8 mouse cellular contexts compared by ENCODE assay signal in the genomic region with DNA sequence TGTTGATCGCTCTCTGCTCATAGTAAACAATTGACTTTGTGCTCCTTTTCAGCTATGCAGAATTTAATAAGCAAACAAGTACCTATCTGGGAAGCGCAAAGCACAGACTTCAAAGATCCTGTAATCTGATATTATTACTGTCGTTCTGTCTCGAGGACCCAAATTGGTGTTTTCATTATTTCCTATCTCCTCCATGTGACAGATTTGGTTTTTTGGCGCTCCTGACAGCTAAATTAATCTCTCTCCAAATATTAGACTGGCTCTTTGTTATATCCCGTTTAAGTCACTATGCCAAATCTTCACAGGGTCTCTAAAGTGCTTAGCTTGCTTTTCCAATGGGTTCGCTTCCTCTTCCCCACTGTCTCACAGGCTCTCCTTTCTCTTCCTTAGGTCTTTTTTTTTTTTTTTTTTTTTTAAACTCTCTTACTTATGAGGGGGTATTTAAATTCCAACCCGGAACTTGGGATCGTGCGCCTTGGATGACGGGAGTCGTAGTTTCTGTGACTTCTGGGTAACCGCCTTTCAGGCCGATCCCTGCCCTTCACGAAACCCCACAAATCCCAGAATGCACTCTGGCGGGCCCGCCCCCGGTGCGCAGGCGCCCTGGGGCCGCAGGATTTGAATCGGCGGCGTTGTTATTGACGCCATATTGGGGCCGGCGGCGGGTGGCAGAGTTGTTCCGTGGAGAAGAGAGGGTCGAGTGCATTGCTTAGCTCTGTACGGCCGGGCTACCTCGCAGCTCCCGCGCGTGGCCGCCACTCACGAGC. TPM values are rescaled to one million over a fixed set of nuclear protein-coding genes. Genes with fewer than 3 reads are reported as not detected.
A peak's percentile ranks its signal among the peaks of the same experiment; 100 is the strongest.
DNase-seq lines count a peak whose midpoint lies in the region; ATAC-seq and TF ChIP-seq lines count a peak whose summit lies in the region.

No protein-coding gene starts in this region.

- TF ChIP-seq CTCF in liver, embryonic 14.5 days (IDR thresholded peaks at IDR 0.05; ENCODE audit: low read depth), result no peak
- no peak for TF ChIP-seq CTCF in stomach, postnatal 0 days (IDR thresholded peaks at IDR 0.05; ENCODE audit: low read depth)

- peak overlapping the region; percentile 69 for H3K4me2 ChIP-seq in heart, embryonic 15.5 days
- peak overlapping the region; percentile 86 for H3K4me2 ChIP-seq in liver, embryonic 14.5 days (ENCODE audit: low read depth)
- peak overlapping the region; percentile 54 for H3K4me2 ChIP-seq in neural tube, embryonic 11.5 days (ENCODE audit: low read depth)
- peak overlapping the region; percentile 65 for H3K4me2 ChIP-seq in stomach, postnatal 0 days (replicated peaks; ENCODE audit: low read depth)

- peak overlapping the region; percentile 97 for H3K27ac ChIP-seq in forebrain, embryonic 10.5 days
- H3K27ac ChIP-seq in heart, embryonic 15.5 days, result peak overlapping the region; percentile 95
- peak overlapping the region; percentile 77 for H3K27ac ChIP-seq in liver, embryonic 14.5 days
- peak overlapping the region; percentile 94 for H3K27ac ChIP-seq in neural tube, embryonic 11.5 days (ENCODE audit: low read depth, low read length)
- peak overlapping the region; percentile 98 for H3K27ac ChIP-seq in stomach, postnatal 0 days (replicated peaks)

- H3K4me1 ChIP-seq in forebrain, embryonic 10.5 days, result peaks cover 35% of the 10 kb centered on the region
- H3K4me1 ChIP-seq in heart, embryonic 15.5 days (replicated peaks), result peaks cover 16% of the 10 kb centered on the region
- peaks cover 5 to 12% of the 10 kb centered on the region in 2 experiments for H3K4me1 ChIP-seq in liver, embryonic 14.5 days (replicated peaks; ENCODE audit: control insufficient read depth in 2 of 2, insufficient read depth in 2 of 2, low read length in 1 of 2)
- 0 out of 2 replicates have a peak, but pooled peaks cover 2% of the 10 kb centered on the region for H3K4me1 ChIP-seq in neural tube, embryonic 11.5 days (ENCODE audit: control insufficient read depth, insufficient read depth, low read length)
- 0 out of 2 replicates have a peak, but pooled peaks cover 3% of the 10 kb centered on the region for H3K4me1 ChIP-seq in stomach, postnatal 0 days (replicated peaks; ENCODE audit: control insufficient read depth, insufficient read depth)

- H3K27me3 ChIP-seq in forebrain, embryonic 10.5 days (ENCODE audit: poor library complexity, severe bottlenecking), result no peaks in the 10 kb centered on the region
- no peaks in the 10 kb centered on the region for H3K27me3 ChIP-seq in heart, embryonic 15.5 days
- no peaks in the 10 kb centered on the region for H3K27me3 ChIP-seq in liver, embryonic 14.5 days (ENCODE audit: control insufficient read depth, insufficient read depth, low read length)
- H3K27me3 ChIP-seq in neural tube, embryonic 11.5 days (ENCODE audit: control insufficient read depth, insufficient read depth, low read length), result no peaks in the 10 kb centered on the region
- no peaks in the 10 kb centered on the region for H3K27me3 ChIP-seq in stomach, postnatal 0 days (ENCODE audit: control insufficient read depth, insufficient read depth, low read length)

- peak overlapping the region; percentile 95 for H3K9ac ChIP-seq in heart, embryonic 15.5 days
- peak overlapping the region; percentile 93 for H3K9ac ChIP-seq in liver, embryonic 14.5 days (replicated peaks)
- H3K9ac ChIP-seq in neural tube, embryonic 11.5 days (ENCODE audit: low read length), result peak overlapping the region; percentile 98
- peak overlapping the region; percentile 88 for H3K9ac ChIP-seq in stomach, postnatal 0 days (ENCODE audit: low read length)

- DNase-seq in CD8-positive naive resting alpha-beta T cell, adult 2 months (ENCODE audit: low read depth in 2 of 2, low spot score in 2 of 2), result peak; percentile 91 to 94
- peak; percentile 92 for DNase-seq in c-Kit-positive CD71-negative TER-119-negative erythroid progenitor cells, embryonic 14.5 days (ENCODE audit: low read depth)
- peak; percentile 96 for DNase-seq in forebrain, embryonic 10.5 days (ENCODE audit: extremely low spot score, low spot score)
- DNase-seq in kidney, postnatal 25 days, result peak; percentile 96 to 98
- DNase-seq in liver, embryonic 14.5 days (ENCODE audit: low read depth in 3 of 3, low spot score in 3 of 3), result peak; percentile 92 to 94 (median 92)
- peak; percentile 98 for DNase-seq in neural tube, embryonic 11.5 days (ENCODE audit: low spot score)
- DNase-seq in stomach, postnatal 0 days (ENCODE audit: low spot score), result peak; percentile 97

- peak overlapping the region; percentile 96 for H3K4me3 ChIP-seq in forebrain, embryonic 10.5 days
- peak overlapping the region; percentile 90 for H3K4me3 ChIP-seq in heart, embryonic 15.5 days
- peak overlapping the region; percentile 89 to 98 for H3K4me3 ChIP-seq in liver, embryonic 14.5 days (ENCODE audit: insufficient read depth in 1 of 2, low read depth in 2 of 2, low read length in 2 of 2)
- H3K4me3 ChIP-seq in neural tube, embryonic 11.5 days (ENCODE audit: low read depth, low read length), result peak overlapping the region; percentile 96
- peak overlapping the region; percentile 98 for H3K4me3 ChIP-seq in stomach, postnatal 0 days (ENCODE audit: low read depth, low read length)

- peaks cover 4% of the 10 kb centered on the region for H3K36me3 ChIP-seq in forebrain, embryonic 10.5 days (replicated peaks)
- no peaks in the 10 kb centered on the region for H3K36me3 ChIP-seq in heart, embryonic 15.5 days
- peaks cover under 1% of the 10 kb centered on the region; the same call in 1 of the 2 replicates for H3K36me3 ChIP-seq in liver, embryonic 14.5 days (replicated peaks; ENCODE audit: control insufficient read depth, insufficient read depth, low read depth)
- H3K36me3 ChIP-seq in neural tube, embryonic 11.5 days (ENCODE audit: control insufficient read depth, insufficient read depth, low read length), result no peaks in the 10 kb centered on the region
- H3K36me3 ChIP-seq in stomach, postnatal 0 days (ENCODE audit: control insufficient read depth, insufficient read depth, low read length), result no peaks in the 10 kb centered on the region

- H3K9me3 ChIP-seq in forebrain, embryonic 10.5 days, result no peaks in the 10 kb centered on the region
- no peaks in the 10 kb centered on the region for H3K9me3 ChIP-seq in heart, embryonic 15.5 days (replicated peaks)
- H3K9me3 ChIP-seq in liver, embryonic 14.5 days (ENCODE audit: control insufficient read depth, low read length), result no peaks in the 10 kb centered on the region
- H3K9me3 ChIP-seq in neural tube, embryonic 11.5 days (ENCODE audit: control insufficient read depth, low read length), result no peaks in the 10 kb centered on the region
- H3K9me3 ChIP-seq in stomach, postnatal 0 days (ENCODE audit: control insufficient read depth, low read length), result no peaks in the 10 kb centered on the region

- peak; percentile 95 for ATAC-seq in heart, embryonic 15.5 days (replicated peaks; ENCODE audit: insufficient number of reproducible peaks, insufficient read depth, low FRiP score, low read depth)
- ATAC-seq in liver, embryonic 14.5 days (ENCODE audit: insufficient read depth), result peak; percentile 89
- peak; percentile 89 for ATAC-seq in neural tube, embryonic 11.5 days (ENCODE audit: insufficient read depth, low FRiP score, low TSS enrichment)
- peak; percentile 94 for ATAC-seq in stomach, postnatal 0 days (ENCODE audit: low FRiP score, low TSS enrichment)

- no peak; the same call in 1 of the 2 replicates for TF ChIP-seq EP300 in liver, embryonic 14.5 days (IDR thresholded peaks at IDR 0.05; ENCODE audit: low read depth)
- TF ChIP-seq EP300 in stomach, postnatal 0 days (optimal IDR thresholded peaks at IDR 0.05), result peak; percentile 58

- whole genome bisulfite sequencing in forebrain, embryonic 10.5 days, result 3% methylated on average over 38 of the region's 38 CpGs
- WGBS in heart, embryonic 15.5 days, result 2% methylated on average over 38 of the region's 38 CpGs
- WGBS in liver, embryonic 14.5 days (ENCODE audit: insufficient replicate concordance), result 2% methylated on average over 38 of the region's 38 CpGs
- WGBS in neural tube, embryonic 11.5 days, result 3% methylated on average over 38 of the region's 38 CpGs
- WGBS in stomach, postnatal 0 days, result 1% methylated on average over 37 of the region's 38 CpGs

RNA-seq across cellular contexts. Expression of a gene that starts 0.6 kb away (rescaled TPM):
- 44.6 and 55.0 TPM in 2 replicates for polyA plus RNA-seq in forebrain, embryonic 10.5 days (2016; fragmentation: Nextera tagmentation; extraction: Ambion mirVana)
- 41.4 and 44.8 TPM in 2 replicates for polyA plus RNA-seq in heart, embryonic 15.5 days (2015; fragmentation: Nextera tagmentation; extraction: Ambion mirVana)
- 16.1 and 27.4 TPM in 2 replicates for polyA plus RNA-seq in liver, embryonic 14.5 days (2012; rRNA removed)
- 19.7 and 23.8 TPM in 2 replicates for polyA plus RNA-seq in liver, embryonic 14.5 days (2014; fragmentation: Nextera tagmentation; extraction: Ambion mirVana)
- polyA plus RNA-seq in neural tube, embryonic 11.5 days (2014; fragmentation: Nextera tagmentation; extraction: Ambion mirVana), result 104 and 112 TPM in 2 replicates
- 31.8 and 33.1 TPM in 2 replicates for polyA plus RNA-seq in stomach, postnatal 0 days (2015; fragmentation: Nextera tagmentation; extraction: Ambion mirVana)

Comparison
In these comparisons a context has a peak if more than half of its experiments do, and no peak if none do; other contexts are left out.
1. Peak in every context shown above with its lines: DNase-seq, ATAC-seq, H3K4me3 ChIP-seq and H3K27ac ChIP-seq.